Mouse (Mus musculus) embryonic facial prominence, embryonic 15.5 days (tissue): Measurements from ENCODE around the gene Ppp1r3f. TPM values are rescaled to one million over a fixed set of nuclear protein-coding genes. Genes with fewer than 3 reads are reported as not detected.

Experiments
- ATAC-seq: fragments of 200-750 bp; cut with Nextera tagmentation; 2 replicates; pipeline ENCODE4 v1.8.0; 2017; ENCODE audit warnings: low read depth, moderate TSS enrichment; ENCODE audit not compliant: insufficient number of reproducible peaks, low FRiP score, low TSS enrichment
- H3K27ac ChIP-seq: fragments of 300-500 bp; sonication (generic); replicated peaks from 2 replicates; pipeline ENCODE4 v1.5.1; 2015; ENCODE audit warnings: mild to moderate bottlenecking, inconsistent platforms
- H3K27me3 ChIP-seq: fragments of 300-500 bp; sonication (generic); 2 replicates; pipeline ENCODE4 v1.6.1; 2015; ENCODE audit warnings: inconsistent platforms
- H3K36me3 ChIP-seq: fragments of 300-500 bp; sonication (generic); 2 replicates; pipeline ENCODE4 v1.6.1; 2015; ENCODE audit warnings: mild to moderate bottlenecking, inconsistent platforms
- H3K4me1 ChIP-seq: fragments of 300-500 bp; sonication (generic); 2 replicates; pipeline ENCODE4 v1.6.1; 2015; ENCODE audit warnings: inconsistent platforms
- H3K4me2 ChIP-seq: fragments of 300-500 bp; sonication (generic); replicated peaks from 2 replicates; pipeline ENCODE4 v1.6.1; 2015; ENCODE audit warnings: mild to moderate bottlenecking, inconsistent platforms
- H3K4me3 ChIP-seq: fragments of 300-500 bp; sonication (generic); replicated peaks from 2 replicates; pipeline ENCODE4 v1.5.1; 2015; ENCODE audit warnings: mild to moderate bottlenecking, inconsistent platforms
- H3K9ac ChIP-seq: fragments of 300-500 bp; sonication (generic); 2 replicates; pipeline ENCODE4 v1.6.1; 2015; ENCODE audit warnings: inconsistent platforms
- H3K9me3 ChIP-seq: fragments of 300-500 bp; sonication (generic); replicated peaks from 2 replicates; pipeline ENCODE4 v1.6.1; 2016; ENCODE audit warnings: inconsistent platforms
- WGBS: fragments of 180-500 bp; shearing (Covaris S2); methylation state at CpG from one replicate; pipeline ENCODE4 v1.1.7; 2015; 5-methylcytosine and 5-hydroxymethylcytosine counted together
- polyA plus RNA-seq: library from polyadenylated mRNA; unstranded; fragments of >200 nt; fragmentation: Nextera tagmentation; extraction: Ambion mirVana; gene quantifications from 2 replicates; pipeline ENCODE4 v1.2.1, GENCODE M21; 2015

The Ppp1r3f gene
- polyA plus RNA-seq, 1 experiment from 2014 or later = 2.6 TPM

DNA sequence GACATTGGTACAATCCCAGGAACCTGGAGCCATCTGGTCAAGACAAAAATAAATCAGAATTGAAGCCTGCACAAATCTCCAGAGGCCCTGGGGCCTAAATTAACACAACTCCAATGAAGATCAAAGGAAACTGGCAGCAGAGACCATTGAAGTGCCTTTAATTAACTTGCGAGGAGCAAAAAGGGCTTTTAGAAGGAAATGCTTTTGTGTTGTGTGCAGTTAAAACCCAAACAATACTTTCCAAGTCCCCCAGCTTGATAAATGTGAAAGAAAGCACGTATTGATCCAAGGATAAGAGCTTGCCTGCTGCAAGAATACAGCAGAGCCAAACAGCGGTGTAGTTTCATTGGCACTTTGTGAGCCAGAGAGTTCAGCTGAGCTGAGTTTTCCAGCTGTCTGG lies 49.1 kb downstream of the Ppp1r3f start:
- no peak overlapping the region for H3K4me2 ChIP-seq
- H3K4me1 ChIP-seq = no peaks in the 10 kb centered on the region
- no peak overlapping the region for H3K9ac ChIP-seq
- ATAC-seq = no peak
- no peaks in the 10 kb centered on the region for H3K27me3 ChIP-seq
- H3K27ac ChIP-seq = no peak overlapping the region
- H3K9me3 ChIP-seq = no peaks in the 10 kb centered on the region
- WGBS = 40% methylated on average over 3 of the region's 3 CpGs
- no peak overlapping the region for H3K4me3 ChIP-seq
- H3K36me3 ChIP-seq = no peaks in the 10 kb centered on the region

Other genes with a start within 250 kb of the Ppp1r3f start
- gene Usp27x, start 198.5 kb downstream of the Ppp1r3f start, polyA plus RNA-seq = 0.94 and 0.96 TPM in 2 replicates
- gene Foxp3, start 639 bp downstream of the Ppp1r3f start, polyA plus RNA-seq = 0.11 TPM in 2 replicates
- 27.4 and 29.9 TPM in 2 replicates for gene Ccdc22, start 31.2 kb upstream of the Ppp1r3f start, polyA plus RNA-seq
- gene Cacna1f, start 32.8 kb upstream of the Ppp1r3f start, polyA plus RNA-seq = 0.03 and 0.11 TPM in 2 replicates
- gene Syp, start 64.2 kb upstream of the Ppp1r3f start, polyA plus RNA-seq = 4.7 and 5.3 TPM in 2 replicates
- 15.2 and 16.6 TPM in 2 replicates for gene Prickle3, start 83.0 kb upstream of the Ppp1r3f start, polyA plus RNA-seq
- 171 and 180 TPM in 2 replicates for gene Plp2, start 97.1 kb upstream of the Ppp1r3f start, polyA plus RNA-seq
- gene Magix, start 107.0 kb upstream of the Ppp1r3f start, polyA plus RNA-seq = 0.46 and 0.48 TPM in 2 replicates
- gene Gpkow, start 122.8 kb upstream of the Ppp1r3f start, polyA plus RNA-seq = 37.4 and 37.9 TPM in 2 replicates
- gene Wdr45, start 140.1 kb upstream of the Ppp1r3f start, polyA plus RNA-seq = 40.6 and 48.0 TPM in 2 replicates
- gene Gm45208, start 148.0 kb upstream of the Ppp1r3f start, polyA plus RNA-seq = 0.44 and 0.66 TPM in 2 replicates
- gene Praf2, start 154.2 kb upstream of the Ppp1r3f start, polyA plus RNA-seq = 73.5 and 74.7 TPM in 2 replicates
- 17.2 and 22.1 TPM in 2 replicates for gene Ccdc120, start 176.6 kb upstream of the Ppp1r3f start, polyA plus RNA-seq
- gene Tfe3, start 188.3 kb upstream of the Ppp1r3f start, polyA plus RNA-seq = 32.8 and 35.9 TPM in 2 replicates
- gene Gripap1, start 215.5 kb upstream of the Ppp1r3f start, polyA plus RNA-seq = 46.2 and 46.7 TPM in 2 replicates
- gene Kcnd1, start 248.0 kb upstream of the Ppp1r3f start, polyA plus RNA-seq = 1.8 and 1.9 TPM in 2 replicates